Mouse (Mus musculus): ENCODE results near the gene B230118H07Rik.

DNA sequence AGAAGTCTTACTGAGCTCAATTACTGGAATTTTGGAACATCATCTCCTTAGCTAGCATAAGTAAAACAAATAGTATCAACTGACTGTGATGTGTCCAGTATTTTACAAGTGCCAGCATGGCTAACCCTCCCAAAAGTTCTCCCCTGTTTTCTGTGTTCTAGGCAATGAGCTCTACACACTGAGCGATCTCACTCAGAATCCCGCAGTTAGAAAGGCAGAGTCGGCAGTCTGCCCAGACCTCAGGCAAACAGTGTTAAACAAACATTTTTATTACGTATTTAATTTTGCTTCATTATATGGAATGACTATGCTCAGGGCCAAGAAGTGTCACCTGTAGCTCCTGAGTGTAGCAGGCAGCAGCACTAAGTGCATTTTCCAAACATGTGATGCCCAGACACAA is 72.1 kb downstream of the B230118H07Rik start:
- TF ChIP-seq MAX (IDR thresholded peaks at IDR 0.05; ENCODE audit: low read length) (no peak), RAD21 (IDR thresholded peaks at IDR 0.05; ENCODE audit: low read depth, low read length) (no peak), CHD1 (IDR thresholded peaks at IDR 0.05; ENCODE audit: low read depth, low read length) (no peak)
